Mouse (Mus musculus): ENCODE results near the gene Atf1. TPM values are rescaled to one million over a fixed set of nuclear protein-coding genes. Genes with fewer than 3 reads are reported as not detected.
A peak's percentile ranks its signal among the peaks of the same experiment; 100 is the strongest.

The Atf1 gene
- total RNA-seq, 2 experiments from 2014 or later, result 20.8 to 25.4 TPM

DNA sequence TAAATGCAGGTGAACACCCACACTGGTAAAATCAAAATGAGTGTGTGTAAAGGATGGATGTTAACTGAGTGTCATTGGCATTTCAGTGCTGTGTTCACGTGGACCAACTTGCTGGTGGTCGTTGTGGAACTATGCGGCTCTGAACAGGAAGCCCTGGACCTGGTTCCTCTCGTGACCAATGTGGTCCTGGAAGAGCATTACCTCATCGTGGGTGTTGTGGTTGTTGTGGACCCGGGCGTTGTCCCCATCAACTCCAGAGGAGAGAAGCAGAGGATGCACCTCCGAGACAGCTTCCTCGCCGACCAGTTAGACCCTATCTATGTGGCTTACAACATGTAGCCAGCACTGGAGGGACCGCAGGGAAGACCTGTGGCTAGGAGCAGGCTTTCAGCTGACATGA is 12.5 kb upstream of the Atf1 start:
- DNase-seq (ENCODE audit: low spot score in 2 of 2), result no peak

DNA sequence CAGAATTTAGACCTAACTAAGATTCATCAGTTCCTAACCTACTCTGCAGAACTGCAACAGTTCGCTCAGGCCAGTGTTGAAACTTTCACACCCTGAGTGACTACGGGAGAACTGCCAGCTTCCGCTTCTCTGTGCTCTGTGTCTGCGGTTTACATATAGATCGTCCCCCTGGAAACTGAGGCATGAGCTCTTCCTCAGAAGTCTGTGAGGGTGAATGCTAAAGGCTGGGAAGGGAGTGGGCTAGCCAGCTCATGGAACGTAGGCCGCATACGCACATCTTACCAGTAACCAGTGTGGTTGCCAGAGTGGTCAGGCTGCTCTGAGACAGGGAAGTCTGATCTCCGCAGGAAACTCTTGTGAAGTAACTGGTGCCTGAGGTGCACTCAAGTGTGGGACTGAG is 11.4 kb upstream of the Atf1 start:
- no peak for DNase-seq (ENCODE audit: low spot score in 2 of 2)

DNA sequence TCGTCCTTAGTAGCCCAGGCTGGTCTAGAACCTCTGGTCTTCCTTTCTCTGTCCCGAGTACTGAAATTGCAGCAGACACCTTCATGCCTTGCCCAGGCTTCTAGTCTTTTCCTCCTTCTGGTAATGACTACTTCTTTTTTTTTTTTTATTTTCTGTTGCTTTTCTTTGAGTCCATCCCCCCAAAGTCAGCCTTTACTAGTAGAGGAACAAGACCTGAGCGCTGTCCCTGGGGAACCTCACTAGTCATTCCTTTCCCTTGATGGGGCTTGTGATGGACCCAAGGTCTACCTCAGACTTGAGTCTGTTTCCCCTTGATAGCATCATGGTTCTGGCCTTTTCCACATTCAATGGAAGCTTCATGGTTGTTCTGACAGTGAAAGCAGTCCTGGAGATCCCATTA is 9.6 kb upstream of the Atf1 start:
- DNase-seq (ENCODE audit: low spot score in 2 of 2), result no peak

DNA sequence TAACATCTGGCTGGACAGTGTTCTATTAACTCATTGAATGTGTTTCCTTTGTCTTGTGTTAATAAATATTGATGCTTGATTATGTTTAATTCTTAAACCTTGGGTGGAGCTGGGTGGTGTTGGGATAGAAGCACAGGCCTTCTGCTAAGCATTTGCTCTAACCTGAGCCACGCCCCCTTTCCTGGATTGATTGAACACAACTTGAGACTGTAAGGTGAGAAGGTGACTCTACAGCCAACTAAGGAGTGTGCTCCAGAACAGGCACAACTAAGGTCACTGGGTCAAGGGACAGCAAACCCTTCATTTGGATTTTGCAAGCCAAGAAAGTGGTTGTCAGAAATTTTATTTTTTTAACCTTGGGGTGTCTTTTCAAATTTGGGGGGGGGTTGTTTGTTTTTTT is 8.2 kb upstream of the Atf1 start:
- no peak for DNase-seq (ENCODE audit: low spot score in 2 of 2)

DNA sequence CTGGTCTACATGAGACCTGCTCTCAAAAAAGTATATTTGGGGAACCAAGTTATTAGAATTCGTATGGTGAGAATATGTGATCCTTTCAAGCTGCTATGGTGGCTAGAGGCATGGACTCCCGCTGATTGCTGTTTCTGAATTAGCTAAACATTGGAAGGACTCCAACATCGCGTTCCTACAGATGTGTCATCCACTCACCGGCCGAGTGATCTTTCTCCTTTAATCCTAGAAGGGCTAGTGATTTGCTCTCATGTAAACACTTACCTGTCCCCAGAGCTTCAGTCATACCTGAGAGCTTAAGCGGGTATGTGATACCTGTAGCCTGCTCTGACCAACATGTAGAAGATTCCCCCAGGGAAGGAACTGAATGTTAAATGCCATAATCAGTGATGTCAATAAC is 6.7 kb upstream of the Atf1 start:
- no peak for DNase-seq (ENCODE audit: low spot score in 2 of 2)

DNA sequence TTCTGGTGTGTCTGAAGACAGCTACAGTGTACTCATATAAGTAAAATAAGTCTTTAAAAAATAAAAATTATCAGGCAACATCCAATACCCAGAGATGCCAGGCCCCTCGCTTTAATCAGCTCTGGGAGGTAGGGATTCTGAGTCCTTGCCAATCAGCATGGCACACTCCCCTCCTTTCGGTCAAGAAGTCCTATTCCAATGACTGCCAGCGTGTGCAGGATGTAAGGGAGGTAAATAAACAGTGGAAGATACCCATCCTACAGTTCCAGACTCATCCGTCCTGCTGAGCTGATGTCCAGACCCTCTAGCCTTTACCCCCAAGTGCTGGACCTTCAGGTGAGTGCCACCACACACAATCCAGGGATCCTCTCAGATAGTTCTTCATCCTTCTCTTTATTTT is 2.2 kb upstream of the Atf1 start:
- DNase-seq (ENCODE audit: low spot score in 2 of 2), result no peak

DNA sequence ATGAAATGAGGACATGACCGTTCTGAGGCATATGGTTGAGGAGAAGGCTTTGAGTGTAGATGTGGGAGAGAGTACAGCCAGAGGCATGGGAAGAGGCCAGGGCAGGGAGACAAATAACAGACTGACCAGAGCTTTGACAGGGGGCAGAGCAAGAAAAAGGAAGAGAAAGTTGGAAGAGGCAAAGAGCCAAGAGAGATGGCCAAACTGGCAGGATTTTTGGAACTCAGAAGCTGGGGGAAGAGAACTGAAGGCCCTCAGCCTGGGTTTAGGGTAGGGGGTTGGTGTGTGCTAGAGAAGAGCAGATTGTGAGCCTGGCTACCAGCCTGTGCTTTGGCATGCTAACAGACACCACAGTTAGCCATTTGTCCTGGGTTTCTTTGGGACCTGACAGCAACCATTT is 1.7 kb upstream of the Atf1 start:
- no peak for DNase-seq (ENCODE audit: low spot score in 2 of 2)

DNA sequence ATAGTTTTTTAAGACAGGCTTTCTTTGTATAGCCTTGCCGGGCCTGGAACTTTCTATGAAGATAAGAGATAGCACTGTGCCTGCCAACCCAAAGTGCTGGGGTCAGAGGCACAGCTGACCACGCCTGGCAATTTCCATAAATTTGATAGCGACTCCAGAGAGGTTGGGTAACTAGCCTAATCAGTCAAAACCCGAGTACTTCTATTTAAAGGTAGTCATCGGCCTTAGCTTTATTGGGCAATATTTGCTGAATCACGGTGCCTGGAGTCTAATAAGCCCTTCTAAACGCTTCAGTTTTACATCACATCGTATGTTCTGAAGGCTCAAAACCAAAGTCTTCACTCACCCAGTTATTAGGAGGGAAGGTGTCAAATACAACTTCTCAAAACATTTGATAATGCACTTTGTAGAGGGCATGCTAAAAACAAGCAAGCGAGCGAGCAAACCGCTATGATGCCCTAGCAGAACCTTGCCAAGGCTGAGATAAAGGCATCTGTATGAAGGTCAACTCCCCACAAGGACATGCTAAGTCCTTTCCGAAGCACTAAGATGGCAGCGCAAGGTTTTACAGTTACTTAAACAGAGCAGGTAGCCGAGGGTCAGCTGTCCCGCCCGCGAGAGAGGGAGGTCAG is 472 bp upstream of the Atf1 start:
- DNase-seq (ENCODE audit: low spot score in 2 of 2), result no peak

DNA sequence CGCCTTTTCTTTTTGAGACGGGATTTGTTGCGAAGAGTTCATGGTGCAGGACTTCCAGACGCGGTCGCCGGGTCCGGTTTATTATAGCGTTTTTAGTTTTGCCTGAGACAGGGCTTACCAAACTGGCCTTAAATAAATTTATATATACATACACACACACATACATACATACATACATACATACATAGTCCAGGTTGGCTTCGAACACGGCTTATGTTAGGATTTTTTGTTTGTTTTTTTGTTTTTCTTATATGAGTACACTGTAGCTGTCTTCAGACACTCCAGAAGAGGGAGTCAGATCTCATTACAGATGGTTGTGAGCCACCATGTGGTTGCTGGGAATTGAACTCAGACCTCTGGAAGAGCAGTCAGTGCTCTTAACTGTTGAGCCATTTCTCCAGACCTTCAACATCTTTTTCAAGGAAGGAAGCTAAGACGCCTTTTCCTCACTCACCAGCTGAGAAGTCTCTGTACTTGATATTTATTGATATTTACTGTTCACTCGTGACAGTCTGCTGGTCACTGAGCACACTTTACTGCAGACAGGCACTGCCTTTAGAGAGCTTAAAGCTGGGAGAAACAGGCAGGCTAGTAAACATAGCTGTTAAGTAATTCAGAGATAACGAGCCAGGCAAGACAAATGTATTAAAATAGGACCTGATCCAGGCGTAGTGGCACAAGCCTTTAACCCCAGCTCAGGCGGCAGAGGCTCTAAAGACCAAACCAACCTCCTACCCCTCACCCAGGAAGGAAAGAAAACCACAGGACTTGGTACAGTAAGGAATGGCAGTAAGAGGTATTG is 1.1 kb downstream of the Atf1 start:
- no peak for DNase-seq (ENCODE audit: low spot score in 2 of 2)

DNA sequence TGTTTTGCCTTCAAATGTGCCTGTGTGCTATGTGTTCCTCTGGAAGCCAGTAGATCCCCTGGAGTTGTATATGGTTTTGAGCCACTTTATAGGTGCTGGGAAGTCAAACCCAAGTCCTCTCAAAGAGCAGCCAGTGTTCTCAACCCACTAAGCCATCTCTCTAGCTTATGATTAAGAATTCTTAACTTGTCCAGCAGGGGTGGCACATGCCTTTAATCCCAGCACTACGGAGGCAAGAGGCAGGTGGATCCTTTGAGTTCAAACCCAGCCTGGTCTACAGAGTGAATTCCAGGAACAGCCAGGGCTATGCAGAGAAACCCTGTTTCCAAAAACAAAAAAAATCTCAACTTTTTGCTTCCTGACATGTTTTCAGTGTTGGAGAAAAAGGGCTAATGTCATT is 3.0 kb downstream of the Atf1 start:
- DNase-seq (ENCODE audit: low spot score in 2 of 2), result no peak

DNA sequence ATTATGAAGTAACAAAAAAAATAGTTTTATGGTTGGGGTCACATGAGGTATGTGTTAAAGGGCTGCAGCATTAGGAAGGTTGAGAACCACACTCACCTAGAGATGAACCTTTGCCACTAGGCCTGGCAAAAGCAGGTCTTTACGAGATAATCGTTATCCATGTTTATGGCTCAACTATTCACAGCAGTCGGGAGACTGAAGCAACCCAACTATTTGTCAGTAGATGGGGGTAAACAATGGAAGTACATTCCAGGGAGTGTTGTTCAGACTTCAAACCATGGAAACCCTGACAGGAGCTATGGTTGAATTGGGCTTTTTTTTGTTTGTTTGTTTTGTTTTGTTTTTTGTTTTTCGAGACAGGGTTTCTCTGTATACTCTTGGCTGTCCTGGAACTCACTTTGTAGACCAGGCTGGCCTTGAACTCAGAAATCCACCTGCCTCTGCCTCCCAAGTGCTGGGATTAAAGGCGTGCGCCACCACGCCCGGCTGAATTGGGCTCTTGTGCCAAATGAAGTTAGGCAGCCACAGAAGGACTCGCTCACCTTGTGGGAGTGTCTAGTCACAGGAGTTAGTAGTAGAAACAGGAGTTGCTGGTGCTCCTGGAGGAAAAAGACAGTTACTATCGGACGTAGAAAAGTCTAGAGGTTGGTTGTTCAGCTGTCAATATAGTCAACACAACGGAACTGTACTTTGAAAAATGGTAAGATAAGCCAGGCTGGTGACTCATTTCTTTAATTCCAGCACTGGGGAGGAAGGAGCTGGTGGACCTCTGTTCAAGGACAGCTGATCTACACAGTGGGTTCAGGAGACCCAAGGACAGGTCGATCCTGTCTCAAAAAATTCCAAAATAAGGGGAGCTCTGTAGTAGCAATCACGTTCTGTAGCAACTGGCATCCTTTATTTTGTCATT is 4.3 kb downstream of the Atf1 start:
- DNase-seq (ENCODE audit: low spot score in 2 of 2), result no peak

DNA sequence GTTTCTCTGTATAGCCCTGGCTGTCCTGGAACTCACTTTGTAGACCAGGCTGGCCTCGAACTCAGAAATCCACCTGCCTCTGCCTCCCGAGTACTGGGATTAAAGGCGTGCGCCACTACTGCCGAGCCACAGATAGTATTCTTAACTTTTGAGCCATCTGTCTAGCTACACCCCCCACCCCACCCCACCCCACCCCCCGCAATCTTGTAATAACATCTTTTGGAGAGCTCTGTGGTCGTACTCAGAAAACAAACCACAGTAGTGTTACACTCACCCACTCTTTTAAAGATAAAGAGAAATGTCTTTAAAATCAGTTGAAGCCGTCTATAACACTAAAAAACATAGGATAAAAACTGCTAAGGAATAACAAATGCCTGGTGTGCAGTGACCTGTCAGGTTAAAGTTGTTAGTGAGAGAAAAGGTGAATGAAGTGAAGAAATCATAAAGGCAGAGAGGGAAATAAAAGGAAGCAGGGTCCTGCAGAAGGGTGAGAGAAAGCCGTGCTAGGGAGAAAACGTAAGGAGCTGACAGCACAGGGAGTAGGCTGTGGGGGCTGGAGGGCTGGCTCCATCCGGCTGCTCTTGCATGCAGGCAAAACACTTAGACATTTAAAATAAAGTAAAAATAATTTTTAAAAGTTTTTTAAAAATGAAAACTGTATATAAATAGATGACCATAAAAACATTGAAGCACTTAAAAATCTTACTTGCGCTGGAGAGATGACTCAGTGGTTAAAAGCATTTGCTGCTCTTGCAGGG is 7.8 kb downstream of the Atf1 start:
- DNase-seq (ENCODE audit: low spot score in 2 of 2), result peak; percentile 46 to 66

DNA sequence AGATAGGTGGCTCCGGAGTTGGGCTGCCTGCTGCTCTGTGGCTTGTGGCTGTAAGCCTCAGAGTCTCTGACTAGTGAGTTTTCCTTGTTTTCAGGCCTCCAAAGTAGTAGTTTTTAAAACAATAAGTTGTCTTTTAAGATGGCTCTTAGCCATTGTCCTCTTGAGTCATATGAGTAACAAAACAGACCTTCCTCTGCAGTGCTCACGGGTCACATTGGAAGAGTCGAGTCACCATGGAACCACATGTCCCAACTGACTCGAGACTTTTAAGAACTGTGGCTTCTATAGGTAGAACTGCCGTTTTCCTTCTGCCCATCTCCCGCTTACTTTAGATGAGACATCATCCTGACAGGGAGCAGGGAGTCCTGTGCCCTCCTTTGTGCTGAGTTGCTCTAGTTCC is 9.3 kb downstream of the Atf1 start:
- no peak for DNase-seq (ENCODE audit: low spot score in 2 of 2)

DNA sequence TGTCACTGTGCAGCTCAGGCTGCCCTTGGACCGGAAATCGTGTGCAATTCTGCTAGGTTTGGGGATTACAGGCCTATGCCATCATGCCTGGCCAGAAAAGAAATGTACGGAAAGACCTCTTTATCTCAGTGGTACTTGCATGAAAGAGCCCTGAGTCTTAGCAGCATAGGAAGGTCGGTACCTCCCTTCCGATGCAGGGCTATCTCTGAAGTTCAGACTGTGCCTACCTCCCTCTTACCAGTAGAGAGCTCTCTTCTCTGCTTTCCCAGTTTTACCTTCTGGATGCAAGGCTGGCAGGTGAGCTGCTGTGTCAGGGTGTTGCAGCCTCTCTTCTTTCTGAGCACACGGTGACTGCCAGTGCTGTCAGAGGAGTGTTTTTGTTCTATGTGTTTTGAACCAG is 14.2 kb downstream of the Atf1 start:
- DNase-seq (ENCODE audit: low spot score in 2 of 2), result no peak

DNA sequence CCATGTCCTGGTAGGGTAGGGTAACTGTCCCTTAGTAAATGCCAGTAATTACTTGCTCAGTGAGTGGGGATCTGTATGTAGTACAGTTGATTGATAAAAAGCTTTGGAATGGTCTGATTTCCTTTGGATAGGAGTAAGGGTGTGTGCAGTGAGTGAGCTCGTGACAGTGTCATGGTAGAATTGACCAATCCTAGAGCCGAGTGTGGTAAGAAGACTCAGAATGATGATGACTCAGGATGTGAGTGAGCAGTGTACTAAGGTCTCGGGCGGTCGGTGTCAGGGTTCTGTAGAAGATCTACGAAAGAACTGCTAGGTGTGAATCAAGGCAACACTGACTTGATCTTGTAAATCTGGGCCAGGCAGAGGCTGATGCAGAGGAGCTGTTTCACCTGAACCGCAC is 18.3 kb downstream of the Atf1 start:
- DNase-seq (ENCODE audit: low spot score in 2 of 2), result no peak

DNA sequence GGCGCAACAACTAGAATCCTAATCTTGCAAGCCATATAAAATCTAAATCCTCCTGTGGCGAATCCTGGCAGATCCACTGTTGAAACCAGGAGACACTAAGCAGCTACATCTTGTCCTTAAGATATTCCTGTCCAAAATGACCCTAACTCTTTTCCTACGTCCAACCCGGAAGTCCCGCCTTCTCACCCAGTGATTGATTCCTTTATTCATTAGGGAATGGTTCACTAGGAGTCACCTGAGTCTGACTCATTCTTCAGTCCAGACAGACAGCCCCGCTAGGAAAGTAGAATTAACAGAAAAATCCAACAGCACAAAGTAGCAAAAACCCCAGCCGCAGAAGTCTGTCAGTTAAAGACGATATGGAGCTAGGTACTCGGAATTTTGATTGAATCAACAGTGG is 19.7 kb downstream of the Atf1 start:
- no peak for DNase-seq (ENCODE audit: low spot score in 2 of 2)

DNA sequence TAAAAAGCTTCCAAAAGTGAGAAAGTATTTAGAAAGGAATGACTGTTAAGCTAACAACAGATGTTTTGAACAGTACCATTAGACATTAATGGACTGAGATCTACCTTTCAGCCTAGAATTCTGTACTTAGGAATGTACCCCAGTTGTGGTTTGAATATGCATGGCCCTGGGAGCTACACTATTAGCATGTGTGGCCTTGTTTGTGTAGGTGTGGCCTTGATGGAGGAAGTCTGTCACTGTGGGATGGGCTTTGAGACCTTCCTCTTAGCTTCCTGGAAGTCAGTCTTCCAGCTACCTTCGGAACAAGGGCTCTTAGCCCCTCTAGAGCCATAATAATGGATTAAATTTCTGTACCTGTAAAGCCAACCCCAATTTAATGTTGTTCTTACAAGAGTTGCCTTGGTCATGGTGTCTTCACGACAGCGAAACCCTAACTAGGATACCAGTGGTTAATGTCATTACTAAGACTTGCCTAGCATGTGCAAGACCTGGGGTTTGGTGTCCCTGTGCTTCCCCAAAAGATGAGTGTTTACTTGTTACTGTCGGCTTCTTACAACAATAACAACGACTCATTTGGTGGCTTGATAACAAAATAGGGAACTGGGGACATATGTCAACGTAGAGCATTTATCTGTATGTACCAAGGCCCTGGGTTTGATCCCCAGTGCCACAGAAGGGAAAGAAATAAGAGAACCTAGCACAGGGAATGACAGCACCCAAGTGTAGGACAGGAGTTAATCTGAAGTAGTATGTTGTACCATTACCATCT is 21.2 kb downstream of the Atf1 start:
- no peak for DNase-seq (ENCODE audit: low spot score in 2 of 2)

DNA sequence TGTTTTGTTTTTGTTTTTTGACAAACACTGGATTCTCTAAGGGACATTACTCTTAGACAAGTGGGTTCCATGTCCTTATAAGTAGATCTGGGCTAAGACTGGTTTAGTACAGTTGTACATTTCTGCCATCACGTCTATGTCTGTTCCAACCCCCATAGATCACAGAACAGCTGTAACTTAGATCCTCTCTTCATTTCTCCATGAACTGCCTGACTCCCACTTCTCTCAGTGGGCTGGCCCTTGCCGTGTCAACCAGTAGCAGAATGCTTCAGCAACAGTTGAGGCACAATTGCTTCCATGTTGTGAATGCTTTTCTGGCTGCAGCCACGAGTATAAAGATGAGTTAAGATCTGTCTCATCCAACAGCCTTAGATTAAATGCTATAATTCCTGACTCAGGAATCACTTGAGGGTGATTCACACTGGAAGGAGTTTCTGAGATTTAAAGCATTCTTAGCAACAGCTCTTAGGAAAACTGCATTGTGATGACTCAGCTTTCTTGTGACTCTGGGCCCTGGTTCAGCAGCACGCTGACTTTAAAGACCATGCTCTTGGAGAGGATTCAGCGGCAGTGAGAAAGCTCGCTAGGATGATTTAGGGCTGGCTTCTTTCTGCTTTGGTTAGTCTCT is 23.6 kb downstream of the Atf1 start:
- peak; percentile 28 to 38 for DNase-seq (ENCODE audit: low spot score in 2 of 2)

DNA sequence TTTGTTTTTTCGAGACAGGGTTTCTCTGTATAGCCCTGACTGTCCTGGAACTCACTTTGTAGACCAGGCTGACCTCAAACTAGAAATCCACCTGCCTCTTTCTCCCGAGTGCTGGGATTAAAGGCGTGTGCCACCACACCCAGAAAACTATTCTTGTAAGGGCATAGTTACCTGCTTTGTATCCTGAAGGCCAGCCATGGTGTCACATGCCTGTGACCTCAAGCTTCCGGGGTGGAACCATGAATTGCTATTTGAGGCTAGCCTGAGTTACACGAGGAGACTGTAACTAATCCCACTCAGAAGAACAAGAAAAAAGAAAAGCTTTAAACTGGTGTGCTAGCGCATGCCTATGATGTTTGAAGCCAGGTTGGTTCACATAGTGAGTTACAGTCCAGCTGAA is 28.8 kb downstream of the Atf1 start:
- no peak for DNase-seq (ENCODE audit: low spot score in 2 of 2)

DNA sequence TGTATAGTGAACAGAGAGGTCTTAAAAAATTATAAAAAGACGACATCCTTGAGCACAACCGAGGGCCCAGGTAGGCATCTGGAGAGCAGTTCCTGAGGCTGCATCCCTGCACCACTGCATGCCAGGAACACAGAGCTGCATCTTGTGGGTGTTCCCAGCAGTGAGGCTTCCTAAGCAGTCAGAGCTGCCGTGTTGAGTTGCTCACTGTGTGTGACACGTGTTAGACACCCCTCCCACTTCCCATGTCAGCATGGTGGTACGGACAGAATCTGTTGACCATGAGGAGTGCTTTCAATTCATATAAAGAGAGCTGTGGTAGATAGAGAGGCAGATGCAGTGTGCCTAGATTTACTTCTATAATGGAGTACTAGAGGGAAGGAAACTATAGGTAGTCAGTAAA is 29.7 kb downstream of the Atf1 start:
- no peak for DNase-seq (ENCODE audit: low spot score in 2 of 2)
